Mouse (Mus musculus) adrenal gland, postnatal 14 days (tissue): ENCODE data around the gene Cacna1c. TPM values are rescaled to one million over a fixed set of nuclear protein-coding genes. Genes with fewer than 3 reads are reported as not detected.
A peak's percentile ranks its signal among the peaks of the same experiment; 100 is the strongest.

Experiments used
- DNase-seq: peaks from one replicate; pipeline ENCODE4 v3.0.0; 2021; ENCODE audit warnings: mixed read lengths
- total RNA-seq: library from RNA; stranded (reverse); gene quantifications from 2 replicates; pipeline ENCODE4 v1.2.3, GENCODE M21; 2021

Cacna1c gene
- total RNA-seq, 1 experiment from 2014 or later: 58.2 TPM

- no peak for DNase-seq
These were observed 143.4 kb downstream of the Cacna1c start for GRCm38 (mm10) chr6:119052801-119053200.

GRCm38 (mm10) chr6:119052366-119052765, 143.9 kb downstream of the Cacna1c start:
- no peak for DNase-seq

- no peak for DNase-seq
These were observed 144.5 kb downstream of the Cacna1c start for GRCm38 (mm10) chr6:119051721-119052120.

GRCm38 (mm10) chr6:119047340-119047739, 148.9 kb downstream of the Cacna1c start:
- no peak for DNase-seq

- no peak for DNase-seq
These were observed 150.7 kb downstream of the Cacna1c start for GRCm38 (mm10) chr6:119045498-119045897.

- no peak for DNase-seq
These were observed 152.1 kb downstream of the Cacna1c start for GRCm38 (mm10) chr6:119044148-119044547.

GRCm38 (mm10) chr6:119042803-119043202, 153.4 kb downstream of the Cacna1c start:
- DNase-seq: no peak

GRCm38 (mm10) chr6:119040961-119041360, 155.3 kb downstream of the Cacna1c start:
- peak; percentile 41 for DNase-seq

GRCm38 (mm10) chr6:119039815-119040214, 156.4 kb downstream of the Cacna1c start:
- DNase-seq: no peak

- no peak for DNase-seq
These were observed 156.9 kb downstream of the Cacna1c start for GRCm38 (mm10) chr6:119039293-119039692.

- peak; percentile 54 for DNase-seq
These were observed 158.4 kb downstream of the Cacna1c start for GRCm38 (mm10) chr6:119037815-119038214.

GRCm38 (mm10) chr6:119037047-119037446, 159.2 kb downstream of the Cacna1c start:
- DNase-seq: no peak

GRCm38 (mm10) chr6:119035361-119035760, 160.9 kb downstream of the Cacna1c start:
- DNase-seq: peak; percentile 37

- no peak for DNase-seq
These were observed 161.3 kb downstream of the Cacna1c start for GRCm38 (mm10) chr6:119034947-119035346.

GRCm38 (mm10) chr6:119027880-119028279, 168.3 kb downstream of the Cacna1c start:
- DNase-seq: no peak

GRCm38 (mm10) chr6:119022850-119023249, 173.4 kb downstream of the Cacna1c start:
- no peak for DNase-seq

- no peak for DNase-seq
These were observed 175.0 kb downstream of the Cacna1c start for GRCm38 (mm10) chr6:119021226-119021625.

GRCm38 (mm10) chr6:119018956-119019355, 177.3 kb downstream of the Cacna1c start:
- no peak for DNase-seq

- no peak for DNase-seq
These were observed 178.0 kb downstream of the Cacna1c start for GRCm38 (mm10) chr6:119018256-119018655.

- no peak for DNase-seq
These were observed 178.7 kb downstream of the Cacna1c start for GRCm38 (mm10) chr6:119017498-119017897.

GRCm38 (mm10) chr6:119015346-119015745, 180.9 kb downstream of the Cacna1c start:
- no peak for DNase-seq

GRCm38 (mm10) chr6:119013168-119014098, 182.8 kb downstream of the Cacna1c start:
- DNase-seq: no peak

- DNase-seq: no peak
These were observed 185.3 kb downstream of the Cacna1c start for GRCm38 (mm10) chr6:119010875-119011274.

- no peak for DNase-seq
These were observed 186.7 kb downstream of the Cacna1c start for GRCm38 (mm10) chr6:119009526-119009925.
